Mouse (Mus musculus): ENCODE measurements around the gene H2-Q4. TPM values are rescaled to one million over a fixed set of nuclear protein-coding genes. Genes with fewer than 3 reads are reported as not detected.
"Not testable (repeated sequence)": the region's sequence is repeated elsewhere in the genome, so short reads cannot be mapped to it uniquely, and the experiment has no call there.

Gene H2-Q4
- total and polyA plus RNA-seq, 2 experiments, result 32.7 to 61.8 TPM

- H3K36me3 ChIP-seq (ENCODE audit: control insufficient read depth, insufficient read depth, low read length); H3K27ac ChIP-seq (replicated peaks; ENCODE audit: insufficient read depth, low read depth, low read length); H3K4me1 ChIP-seq (ENCODE audit: control insufficient read depth, insufficient read depth, low read length); H3K27me3 ChIP-seq (ENCODE audit: control insufficient read depth, insufficient read depth, low read length); H3K79me2 ChIP-seq (ENCODE audit: control insufficient read depth, insufficient read depth, low read length); DNase-seq (ENCODE audit: extremely low read depth, low read depth, low spot score); H3K9ac ChIP-seq (ENCODE audit: low read depth, low read length); H3K4me3 ChIP-seq (ENCODE audit: insufficient read depth, low read depth, low read length): not testable (repeated sequence)
- peak; percentile 58 for TF ChIP-seq CTCF (IDR thresholded peaks at IDR 0.05; ENCODE audit: low read depth, low read length)
- WGBS, result 14% methylated on average over 7 of the region's 7 CpGs
These were observed 10.4 kb downstream of the H2-Q4 start for GRCm38 (mm10) chr17:35389796-35390195.

- H3K79me2 ChIP-seq (ENCODE audit: control insufficient read depth, insufficient read depth, low read length); H3K27me3 ChIP-seq (ENCODE audit: control insufficient read depth, insufficient read depth, low read length); DNase-seq (ENCODE audit: extremely low read depth, low read depth, low spot score); H3K36me3 ChIP-seq (ENCODE audit: control insufficient read depth, insufficient read depth, low read length); H3K27ac ChIP-seq (replicated peaks; ENCODE audit: insufficient read depth, low read depth, low read length); H3K9ac ChIP-seq (ENCODE audit: low read depth, low read length); H3K4me3 ChIP-seq (ENCODE audit: insufficient read depth, low read depth, low read length); H3K4me1 ChIP-seq (ENCODE audit: control insufficient read depth, insufficient read depth, low read length): not testable (repeated sequence)
- 79% methylated on average over 2 of the region's 2 CpGs for WGBS
These were observed 13.3 kb downstream of the H2-Q4 start for GRCm38 (mm10) chr17:35392671-35393070.

GRCm38 (mm10) chr17:35393864-35394800 is 14.7 kb downstream of the H2-Q4 start:
- WGBS, result under 1% methylated on average over 47 of the region's 75 CpGs

GRCm38 (mm10) chr17:35396956-35397355 is 17.5 kb downstream of the H2-Q4 start:
- not testable (repeated sequence) for DNase-seq (ENCODE audit: extremely low read depth, low read depth, low spot score); H3K4me3 ChIP-seq (ENCODE audit: insufficient read depth, low read depth, low read length); H3K36me3 ChIP-seq (ENCODE audit: control insufficient read depth, insufficient read depth, low read length); H3K27me3 ChIP-seq (ENCODE audit: control insufficient read depth, insufficient read depth, low read length); H3K79me2 ChIP-seq (ENCODE audit: control insufficient read depth, insufficient read depth, low read length); H3K9ac ChIP-seq (ENCODE audit: low read depth, low read length); H3K4me1 ChIP-seq (ENCODE audit: control insufficient read depth, insufficient read depth, low read length); H3K27ac ChIP-seq (replicated peaks; ENCODE audit: insufficient read depth, low read depth, low read length)
- WGBS, result 98% methylated on average over 2 of the region's 2 CpGs

More at GRCm38 (mm10) chr17:35393864-35394800, 14.7 kb downstream of the H2-Q4 start:
- H3K36me3 ChIP-seq (ENCODE audit: control insufficient read depth, insufficient read depth, low read length); H3K4me1 ChIP-seq (ENCODE audit: control insufficient read depth, insufficient read depth, low read length); H3K27ac ChIP-seq (replicated peaks; ENCODE audit: insufficient read depth, low read depth, low read length); H3K79me2 ChIP-seq (ENCODE audit: control insufficient read depth, insufficient read depth, low read length); H3K27me3 ChIP-seq (ENCODE audit: control insufficient read depth, insufficient read depth, low read length): not testable (repeated sequence)
- Histone ChIP-seq H3K4me3 (ENCODE audit: insufficient read depth, low read depth, low read length) (peak overlapping the region; percentile 60), H3K9ac (ENCODE audit: low read depth, low read length) (peak overlapping the region; percentile 69)
- DNase-seq (ENCODE audit: extremely low read depth, low read depth, low spot score), result peak; percentile 18

GRCm38 (mm10) chr17:35413057-35413456 is 33.6 kb downstream of the H2-Q4 start:
- H3K4me1 ChIP-seq (ENCODE audit: control insufficient read depth, insufficient read depth, low read length); H3K9ac ChIP-seq (ENCODE audit: low read depth, low read length); H3K79me2 ChIP-seq (ENCODE audit: control insufficient read depth, insufficient read depth, low read length); DNase-seq (ENCODE audit: extremely low read depth, low read depth, low spot score); H3K36me3 ChIP-seq (ENCODE audit: control insufficient read depth, insufficient read depth, low read length); H3K4me3 ChIP-seq (ENCODE audit: insufficient read depth, low read depth, low read length); H3K27ac ChIP-seq (replicated peaks; ENCODE audit: insufficient read depth, low read depth, low read length); H3K27me3 ChIP-seq (ENCODE audit: control insufficient read depth, insufficient read depth, low read length): not testable (repeated sequence)
- no CpG with 5 or more reads among the region's 1 CpGs for WGBS

- not testable (repeated sequence) for H3K27ac ChIP-seq (replicated peaks; ENCODE audit: insufficient read depth, low read depth, low read length); H3K9ac ChIP-seq (ENCODE audit: low read depth, low read length); H3K4me1 ChIP-seq (ENCODE audit: control insufficient read depth, insufficient read depth, low read length); H3K79me2 ChIP-seq (ENCODE audit: control insufficient read depth, insufficient read depth, low read length); H3K4me3 ChIP-seq (ENCODE audit: insufficient read depth, low read depth, low read length); H3K36me3 ChIP-seq (ENCODE audit: control insufficient read depth, insufficient read depth, low read length); DNase-seq (ENCODE audit: extremely low read depth, low read depth, low spot score); H3K27me3 ChIP-seq (ENCODE audit: control insufficient read depth, insufficient read depth, low read length)
- WGBS, result 96% methylated on average over 3 of the region's 10 CpGs
These were observed 36.1 kb downstream of the H2-Q4 start for GRCm38 (mm10) chr17:35415273-35416129.
